Mouse (Mus musculus) embryonic facial prominence, embryonic 11.5 days (tissue): ENCODE measurements at regions not wholly inside any gene's neighbourhood (a gene's known extent, or its start where the extent isn't known, plus 50 kb on each side); places are given as distances from the start of the nearest gene placed in this dataset.

Experiments
- ATAC-seq: fragments of 200-750 bp; cut with Nextera tagmentation; replicated peaks from 2 replicates; pipeline ENCODE4 v1.8.0; 2017; ENCODE audit warnings: low read depth; ENCODE audit not compliant: insufficient number of reproducible peaks, low FRiP score, low TSS enrichment
- DNase-seq: peaks from one replicate; pipeline ENCODE4 v3.0.0-alpha.2; 2015; ENCODE audit warnings: low spot score
- H3K27ac ChIP-seq: fragments of 300-500 bp; sonication (generic); replicated peaks from 2 replicates; pipeline ENCODE4 v1.5.1; 2014; ENCODE audit warnings: mild to moderate bottlenecking, low read depth, low read length, control low read depth
- H3K27me3 ChIP-seq: fragments of 300-500 bp; sonication (generic); 2 replicates; pipeline ENCODE4 v1.6.1; 2014; ENCODE audit warnings: mild to moderate bottlenecking, low read length, moderate library complexity, mixed read lengths; ENCODE audit not compliant: control insufficient read depth, insufficient read depth
- H3K36me3 ChIP-seq: fragments of 300-500 bp; sonication (generic); replicated peaks from 2 replicates; pipeline ENCODE4 v1.6.1; 2014; ENCODE audit warnings: low read depth, mild to moderate bottlenecking, low read length, moderate library complexity, mixed read lengths; ENCODE audit not compliant: control insufficient read depth, insufficient read depth
- H3K4me1 ChIP-seq: fragments of 300-500 bp; sonication (generic); 2 replicates; pipeline ENCODE4 v1.6.1; 2014; ENCODE audit warnings: low read length, mixed read lengths; ENCODE audit not compliant: control insufficient read depth, insufficient read depth
- H3K4me2 ChIP-seq: fragments of 300-500 bp; sonication (generic); 2 replicates; pipeline ENCODE4 v1.6.1; 2014; ENCODE audit warnings: low read depth, mild to moderate bottlenecking, control low read depth, low read length, moderate library complexity
- H3K4me3 ChIP-seq: fragments of 300-500 bp; sonication (generic); 2 replicates; pipeline ENCODE4 v1.5.1; 2014; ENCODE audit warnings: low read depth, low read length, control low read depth
- H3K9ac ChIP-seq: fragments of 300-500 bp; sonication (generic); replicated peaks from 2 replicates; pipeline ENCODE4 v1.6.1; 2014; ENCODE audit warnings: mild to moderate bottlenecking, control low read depth, low read length
- H3K9me3 ChIP-seq: fragments of 300-500 bp; sonication (generic); replicated peaks from 2 replicates; pipeline ENCODE4 v1.6.1; 2016; ENCODE audit warnings: mild to moderate bottlenecking, low read length, inconsistent platforms, mixed read lengths; ENCODE audit not compliant: control insufficient read depth
- WGBS: fragments of 180-500 bp; shearing (Covaris S2); extraction: QIAGEN DNeasy Blood & Tissue Kit; methylation state at CpG from one replicate; pipeline ENCODE4 v1.1.7; 2014; 5-methylcytosine and 5-hydroxymethylcytosine counted together

- Histone ChIP-seq H3K27ac (no peak overlapping the region), H3K9me3 (no peaks in the 10 kb centered on the region), H3K4me1 (no peaks in the 10 kb centered on the region), H3K9ac (no peak overlapping the region), H3K4me2 (no peak overlapping the region), H3K27me3 (no peaks in the 10 kb centered on the region), H3K36me3 (no peaks in the 10 kb centered on the region), H3K4me3 (no peak overlapping the region)
- WGBS, result 70% methylated on average over 5 of the region's 5 CpGs
- no peak for DNase-seq
- no peak for ATAC-seq
Measured at GRCm38 (mm10) chr13:82316573-82317202, 533.8 kb downstream of the Cetn3 start.

GRCm38 (mm10) chr13:82317203-82317580, 534.3 kb downstream of the Cetn3 start:
- Histone ChIP-seq H3K4me1 (no peaks in the 10 kb centered on the region), H3K27ac (no peak overlapping the region), H3K36me3 (no peaks in the 10 kb centered on the region), H3K9me3 (no peaks in the 10 kb centered on the region), H3K4me3 (no peak overlapping the region), H3K4me2 (no peak overlapping the region), H3K27me3 (no peaks in the 10 kb centered on the region), H3K9ac (no peak overlapping the region)
- WGBS, result 90% methylated on average over 2 of the region's 2 CpGs
- ATAC-seq (no peak), DNase-seq (no peak)

- DNase-seq, result no peak
- no peak for ATAC-seq
- Histone ChIP-seq H3K9ac (no peak overlapping the region), H3K27ac (no peak overlapping the region), H3K4me2 (no peak overlapping the region), H3K27me3 (no peaks in the 10 kb centered on the region), H3K4me3 (no peak overlapping the region), H3K4me1 (no peaks in the 10 kb centered on the region), H3K36me3 (no peaks in the 10 kb centered on the region), H3K9me3 (no peaks in the 10 kb centered on the region)
- 77% methylated on average over 3 of the region's 3 CpGs for WGBS
Measured at GRCm38 (mm10) chr13:82318395-82318794, 535.5 kb downstream of the Cetn3 start.

GRCm38 (mm10) chr13:82354355-82354754, 571.5 kb downstream of the Cetn3 start:
- 89% methylated on average over 2 of the region's 2 CpGs for WGBS

GRCm38 (mm10) chr13:82355296-82355695, 572.4 kb downstream of the Cetn3 start:
- DNase-seq (no peak), ATAC-seq (no peak)
- no peak overlapping the region for H3K4me3 ChIP-seq
- H3K9ac ChIP-seq, result no peak overlapping the region
- no peaks in the 10 kb centered on the region for H3K27me3 ChIP-seq
- no peak overlapping the region for H3K4me2 ChIP-seq
- H3K9me3 ChIP-seq, result no peaks in the 10 kb centered on the region
- no peak overlapping the region for H3K27ac ChIP-seq
- no peaks in the 10 kb centered on the region for H3K4me1 ChIP-seq
- H3K36me3 ChIP-seq, result no peaks in the 10 kb centered on the region

More at GRCm38 (mm10) chr13:82354355-82354754, 571.5 kb downstream of the Cetn3 start:
- Histone ChIP-seq H3K36me3 (no peaks in the 10 kb centered on the region), H3K4me2 (no peak overlapping the region), H3K4me1 (no peaks in the 10 kb centered on the region), H3K9me3 (no peaks in the 10 kb centered on the region), H3K9ac (no peak overlapping the region), H3K4me3 (no peak overlapping the region), H3K27ac (no peak overlapping the region), H3K27me3 (no peaks in the 10 kb centered on the region)
- DNase-seq (no peak), ATAC-seq (no peak)

- H3K9me3 ChIP-seq, result no peaks in the 10 kb centered on the region
- H3K27ac ChIP-seq, result no peak overlapping the region
- H3K4me1 ChIP-seq, result no peaks in the 10 kb centered on the region
- 81% methylated on average over 1 of the region's 1 CpGs for WGBS
- H3K4me3 ChIP-seq, result no peak overlapping the region
- H3K27me3 ChIP-seq, result no peaks in the 10 kb centered on the region
- no peak for DNase-seq
- H3K4me2 ChIP-seq, result no peak overlapping the region
- H3K36me3 ChIP-seq, result no peaks in the 10 kb centered on the region
- ATAC-seq, result no peak
- no peak overlapping the region for H3K9ac ChIP-seq
Measured at GRCm38 (mm10) chr13:82359442-82359841, 576.6 kb downstream of the Cetn3 start.

- Histone ChIP-seq H3K4me1 (no peaks in the 10 kb centered on the region), H3K36me3 (no peaks in the 10 kb centered on the region), H3K9me3 (no peaks in the 10 kb centered on the region), H3K4me3 (no peak overlapping the region), H3K4me2 (no peak overlapping the region), H3K9ac (no peak overlapping the region), H3K27me3 (no peaks in the 10 kb centered on the region), H3K27ac (no peak overlapping the region)
- DNase-seq, result no peak
- 51% methylated on average over 1 of the region's 1 CpGs for WGBS
- ATAC-seq, result no peak
Measured at GRCm38 (mm10) chr13:82360711-82361110, 577.8 kb downstream of the Cetn3 start.

- H3K9ac ChIP-seq, result no peak overlapping the region
- no peaks in the 10 kb centered on the region for H3K9me3 ChIP-seq
- no peak for DNase-seq
- WGBS, result 81% methylated on average over 4 of the region's 4 CpGs
- H3K27me3 ChIP-seq, result no peaks in the 10 kb centered on the region
- no peaks in the 10 kb centered on the region for H3K4me1 ChIP-seq
- H3K36me3 ChIP-seq, result no peaks in the 10 kb centered on the region
- H3K4me3 ChIP-seq, result no peak overlapping the region
- H3K27ac ChIP-seq, result no peak overlapping the region
- no peak overlapping the region for H3K4me2 ChIP-seq
- ATAC-seq, result no peak
Measured at GRCm38 (mm10) chr13:82361379-82361778, 578.5 kb downstream of the Cetn3 start.
